Mouse (Mus musculus) heart, adult 2 months (tissue): ENCODE measurements around the gene Snx10. TPM values are rescaled to one million over a fixed set of nuclear protein-coding genes. Genes with fewer than 3 reads are reported as not detected.

Experiments
- DNase-seq, 2 experiments: peaks; one replicate each; pipeline ENCODE4 v3.0.0; 2021
- H3K27ac ChIP-seq: fragments of 200-600 bp; 2 replicates; pipeline ENCODE4 v1.8.1; 2022
- H3K27me3 ChIP-seq: fragments of 200-500 bp; 2 replicates; pipeline ENCODE4 v1.6.1; 2012; ENCODE audit warnings: mild to moderate bottlenecking, low read length, inconsistent platforms, mixed read lengths; ENCODE audit not compliant: control insufficient read depth, insufficient read depth
- H3K36me3 ChIP-seq: fragments of 200-500 bp; 2 replicates; pipeline ENCODE4 v1.6.1; 2012; ENCODE audit warnings: low read length, inconsistent platforms; ENCODE audit not compliant: control insufficient read depth, insufficient read depth
- H3K4me1 ChIP-seq: fragments of 200-500 bp; 2 replicates; pipeline ENCODE4 v1.6.1; 2011; ENCODE audit warnings: low read length; ENCODE audit not compliant: control insufficient read depth, insufficient read depth
- H3K4me3 ChIP-seq: fragments of 200-600 bp; 2 replicates; pipeline ENCODE4 v1.8.1; 2022
- H3K79me2 ChIP-seq: fragments of 200-500 bp; replicated peaks from 2 replicates; pipeline ENCODE4 v1.6.1; 2012; ENCODE audit warnings: mild to moderate bottlenecking, inconsistent platforms, low read length, moderate library complexity, mixed read lengths; ENCODE audit not compliant: control insufficient read depth, insufficient read depth
- H3K9ac ChIP-seq: fragments of 200-500 bp; 2 replicates; pipeline ENCODE4 v1.6.1; 2012; ENCODE audit warnings: low read depth, mild to moderate bottlenecking, control low read depth, inconsistent platforms, low read length, mixed read lengths
- CTCF ChIP-seq: fragments of 200-600 bp; IDR thresholded peaks from 2 replicates; pipeline ENCODE4 v1.8.1; 2022; ENCODE audit warnings: antibody characterized with exemption, mild to moderate bottlenecking, moderate library complexity
- EP300 ChIP-seq: fragments of 200-500 bp; IDR thresholded peaks from 2 replicates; pipeline ENCODE4 v1.6.1; 2011; ENCODE audit warnings: low read depth, low read length, control low read depth; ENCODE audit not compliant: insufficient read depth
- POLR2A ChIP-seq: fragments of 200-500 bp; IDR thresholded peaks from 2 replicates; pipeline ENCODE4 v1.6.1; 2011; ENCODE audit warnings: mild to moderate bottlenecking, low read depth, low read length, control low read depth; ENCODE audit not compliant: insufficient read depth
- WGBS: fragments of 180-500 bp; shearing (Covaris S2); methylation state at CpG from one replicate; pipeline ENCODE4 v1.1.7; 2018; 5-methylcytosine and 5-hydroxymethylcytosine counted together
- intact Hi-C: fragments of 180-260 bp; cut with DNase I; formaldehyde crosslinking; loops from one replicate; pipeline ENCODE4 v1.15.1; 2025
- polyA plus RNA-seq: library from polyadenylated mRNA; depleted of rRNA; stranded (reverse); fragments of >200 nt; gene quantifications from 2 replicates; pipeline ENCODE4 v1.2.3, GENCODE M21; 2012
- total RNA-seq, 2 experiments: library from RNA; stranded (reverse); gene quantifications; 2 replicates each; pipeline ENCODE4 v1.2.3; 2021

Snx10 gene
- total and polyA plus RNA-seq, 3 experiments = 3.9 to 11.4 (median 10.8) TPM

GRCm38 (mm10) chr6:51585980-51586379 lies 62.3 kb downstream of the Snx10 start:
- TF ChIP-seq CTCF (peak; percentile 95), EP300 (no peak), POLR2A (no peak)
- no peak overlapping the region for H3K9ac ChIP-seq
- WGBS = 25% methylated on average over 8 of the region's 8 CpGs
- H3K4me1 ChIP-seq = no peaks in the 10 kb centered on the region
- H3K36me3 ChIP-seq = no peaks in the 10 kb centered on the region
- no peak overlapping the region for H3K27ac ChIP-seq
- intact Hi-C loops = loop anchor here (1.0 to 2.0 kb wide), 2 partner anchors 272 to 635 kb away; partner anchors contain the start of gene Hoxa7
- no peaks in the 10 kb centered on the region for H3K79me2 ChIP-seq
- H3K4me3 ChIP-seq = no peak overlapping the region
- peak; percentile 45 to 66 for DNase-seq
- H3K27me3 ChIP-seq = no peaks in the 10 kb centered on the region

- Histone ChIP-seq H3K9ac (no peak overlapping the region), H3K27ac (no peak overlapping the region), H3K4me1 (no peaks in the 10 kb centered on the region), H3K4me3 (no peak overlapping the region), H3K27me3 (no peaks in the 10 kb centered on the region), H3K79me2 (no peaks in the 10 kb centered on the region), H3K36me3 (no peaks in the 10 kb centered on the region)
- 91% methylated on average over 3 of the region's 3 CpGs for WGBS
- intact Hi-C loops = loop anchor here (2.0 kb wide), 1 partner anchor 634 kb away; the partner anchor contains the start of gene Hoxa7
- no peak for TF ChIP-seq POLR2A
- no peak for TF ChIP-seq CTCF
- TF ChIP-seq EP300 = no peak
- no peak for DNase-seq
These were observed 63.6 kb downstream of the Snx10 start for GRCm38 (mm10) chr6:51587266-51587665.

GRCm38 (mm10) chr6:51591264-51591663 lies 67.6 kb downstream of the Snx10 start:
- intact Hi-C loops = no loop called here
- no peak overlapping the region for H3K27ac ChIP-seq
- H3K4me1 ChIP-seq = no peaks in the 10 kb centered on the region
- H3K4me3 ChIP-seq = no peak overlapping the region
- no peaks in the 10 kb centered on the region for H3K36me3 ChIP-seq
- H3K27me3 ChIP-seq = no peaks in the 10 kb centered on the region
- 86% methylated on average over 1 of the region's 1 CpGs for WGBS
- H3K9ac ChIP-seq = no peak overlapping the region
- H3K79me2 ChIP-seq = no peaks in the 10 kb centered on the region
- TF ChIP-seq POLR2A (no peak), CTCF (no peak), EP300 (no peak)
- DNase-seq = no peak

GRCm38 (mm10) chr6:51591844-51592243 lies 68.1 kb downstream of the Snx10 start:
- Histone ChIP-seq H3K27ac (peak overlapping the region; percentile 59), H3K4me3 (no peak overlapping the region; the same call in 1 of the 2 replicates), H3K9ac (no peak overlapping the region), H3K36me3 (no peaks in the 10 kb centered on the region), H3K4me1 (no peaks in the 10 kb centered on the region), H3K79me2 (no peaks in the 10 kb centered on the region), H3K27me3 (no peaks in the 10 kb centered on the region)
- intact Hi-C loops = loop anchor here (2.0 kb wide), 1 partner anchor 129 kb away; no protein-coding TSS in a partner anchor
- TF ChIP-seq CTCF (no peak), EP300 (no peak), POLR2A (no peak)
- 81% methylated on average over 3 of the region's 3 CpGs for WGBS
- DNase-seq = no peak

- H3K4me1 ChIP-seq = no peaks in the 10 kb centered on the region
- whole genome bisulfite sequencing = 11% methylated on average over 45 of the region's 45 CpGs
- TF ChIP-seq CTCF = peak; percentile 91
- no peak for TF ChIP-seq POLR2A
- peak overlapping the region; percentile 0; the same call in 1 of the 2 replicates for H3K9ac ChIP-seq
- intact Hi-C loops = loop anchor here (2.0 kb wide), 1 partner anchor 128 kb away; no protein-coding TSS in a partner anchor
- H3K79me2 ChIP-seq = no peaks in the 10 kb centered on the region
- no peaks in the 10 kb centered on the region for H3K27me3 ChIP-seq
- H3K4me3 ChIP-seq = peak overlapping the region; percentile 17; the same call in 1 of the 2 replicates
- peak; percentile 77 to 86 for DNase-seq
- peak overlapping the region; percentile 59 for H3K27ac ChIP-seq
- no peaks in the 10 kb centered on the region for H3K36me3 ChIP-seq
These were observed 68.8 kb downstream of the Snx10 start for GRCm38 (mm10) chr6:51592356-51593115.

GRCm38 (mm10) chr6:51593446-51594035 lies 69.8 kb downstream of the Snx10 start:
- no peaks in the 10 kb centered on the region for H3K4me1 ChIP-seq
- TF ChIP-seq CTCF (no peak), POLR2A (no peak), EP300 (no peak)
- H3K36me3 ChIP-seq = no peaks in the 10 kb centered on the region
- H3K27me3 ChIP-seq = no peaks in the 10 kb centered on the region
- intact Hi-C loops = loop anchor here (2.0 kb wide), 1 partner anchor 127 kb away; no protein-coding TSS in a partner anchor
- H3K4me3 ChIP-seq = no peak overlapping the region
- peak overlapping the region; percentile 9; the same call in 1 of the 2 replicates for H3K27ac ChIP-seq
- WGBS = 94% methylated on average over 10 of the region's 10 CpGs
- H3K9ac ChIP-seq = no peak overlapping the region
- H3K79me2 ChIP-seq = no peaks in the 10 kb centered on the region
- DNase-seq = no peak
